Mouse (Mus musculus) liver, postnatal 0 days (tissue): ENCODE data around the gene Ccdc92b.

Experiments used
- CTCF ChIP-seq: sonication (generic); IDR thresholded peaks from 2 replicates; pipeline ENCODE4 v1.5.1; 2016; ENCODE audit warnings: antibody characterized with exemption, low read depth
- EP300 ChIP-seq: IDR thresholded peaks from 2 replicates; pipeline ENCODE4 v1.6.1; 2016; ENCODE audit warnings: antibody characterized with exemption, low read depth, mild to moderate bottlenecking

DNA sequence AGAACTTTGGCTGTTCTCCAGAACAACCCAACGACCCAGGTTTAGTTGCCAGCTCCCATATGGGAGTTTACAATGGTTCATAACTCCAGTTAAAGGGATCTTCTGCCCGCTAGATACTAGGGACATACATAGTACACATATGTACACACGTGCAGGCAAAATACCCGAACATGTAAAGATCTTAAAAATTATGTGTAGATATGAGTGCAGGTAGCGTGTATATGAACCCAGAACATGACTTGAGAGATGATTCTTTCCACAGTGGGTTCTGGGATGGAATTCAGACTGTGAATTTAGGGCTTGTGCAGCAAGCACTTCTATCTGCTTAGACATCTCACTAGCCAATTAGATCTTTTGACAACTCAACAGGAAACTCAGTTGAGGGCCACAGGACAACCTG lies 52.4 kb downstream of the Ccdc92b start:
- TF ChIP-seq CTCF (no peak), EP300 (no peak)
